Mouse (Mus musculus) CH12.LX (cell line): ENCODE results near the gene Rin3. TPM values are rescaled to one million over a fixed set of nuclear protein-coding genes. Genes with fewer than 3 reads are reported as not detected.

ENCODE experiments used
- DNase-seq: peaks from one replicate; pipeline ENCODE4 v3.0.0-alpha.2; 2013; ENCODE audit errors: extremely low read depth
- H3K27ac ChIP-seq: 2 replicates; pipeline ENCODE4 v1.5.1; 2012; ENCODE audit warnings: low read depth, mild to moderate bottlenecking, control low read depth, moderate library complexity; ENCODE audit not compliant: insufficient read depth
- H3K27me3 ChIP-seq: replicated peaks from 2 replicates; pipeline ENCODE3; 2012; ENCODE audit warnings: inconsistent platforms
- H3K36me3 ChIP-seq, 2 experiments: replicated peaks in 1 of 2; 2 replicates each; pipeline versions ENCODE3 to v1.6.1; 2012; ENCODE audit warnings: inconsistent platforms in 1 of 2, low read length in 1 of 2, mild to moderate bottlenecking in 1 of 2, mixed read lengths in 1 of 2, moderate library complexity in 1 of 2; ENCODE audit not compliant: control insufficient read depth in 1 of 2, insufficient read depth in 1 of 2
- H3K4me1 ChIP-seq, 2 experiments: 2 replicates each; pipeline ENCODE4 v1.6.1; 2012; ENCODE audit warnings: inconsistent platforms in 1 of 2, moderate library complexity in 1 of 2; ENCODE audit not compliant: insufficient read depth in 2 of 2, control insufficient read depth in 1 of 2
- H3K4me2 ChIP-seq: 2 replicates; pipeline ENCODE4 v1.6.1; 2012; ENCODE audit warnings: low read depth, mild to moderate bottlenecking, control low read depth; ENCODE audit not compliant: poor library complexity, insufficient read depth, severe bottlenecking
- H3K4me3 ChIP-seq, 3 experiments: fragments of 150-350 bp in 1 of 3; sonication (generic) in 1 of 3; replicated peaks in 1 of 3; 2 replicates each; pipeline versions ENCODE3 to v1.5.1; 2011 to 2012; ENCODE audit warnings: low read depth in 2 of 3, low read length in 2 of 3, mild to moderate bottlenecking in 2 of 3, moderate library complexity in 2 of 3, control low read depth in 1 of 3, improper control_type of control experiment in 1 of 3, inconsistent platforms in 1 of 3, mixed read lengths in 1 of 3; ENCODE audit not compliant: poor library complexity in 1 of 3
- H3K79me2 ChIP-seq: replicated peaks from 2 replicates; pipeline ENCODE4 v1.6.1; 2012; ENCODE audit warnings: mild to moderate bottlenecking, moderate library complexity; ENCODE audit not compliant: control insufficient read depth, poor library complexity, insufficient read depth, severe bottlenecking; ENCODE audit errors: extremely low read depth
- H3K9ac ChIP-seq: 2 replicates; pipeline ENCODE4 v1.6.1; 2012; ENCODE audit warnings: low read depth, mild to moderate bottlenecking, control low read depth, moderate library complexity; ENCODE audit not compliant: insufficient read depth
- H3K9me3 ChIP-seq: replicated peaks from 2 replicates; pipeline ENCODE3; 2012; ENCODE audit warnings: low read length, inconsistent platforms, mixed read lengths
- CHD1 ChIP-seq: IDR thresholded peaks from 2 replicates; pipeline ENCODE4 v1.6.1; 2012; ENCODE audit warnings: low read depth, low read length, improper control_type of control experiment, inconsistent platforms
- ELF1 ChIP-seq: IDR thresholded peaks from 2 replicates; pipeline ENCODE4 v1.6.1; 2014; ENCODE audit warnings: low read depth, mild to moderate bottlenecking, inconsistent platforms, low read length, improper control_type of control experiment
- EP300 ChIP-seq: IDR thresholded peaks from 2 replicates; pipeline ENCODE4 v1.6.1; 2011; ENCODE audit warnings: low read length, improper control_type of control experiment
- ETS1 ChIP-seq: conservative IDR thresholded peaks from 2 replicates; pipeline ENCODE4 v1.6.1; 2012; ENCODE audit warnings: low read depth, mild to moderate bottlenecking, inconsistent platforms, low read length, improper control_type of control experiment, moderate library complexity
- IRF4 ChIP-seq: IDR thresholded peaks from 2 replicates; pipeline ENCODE4 v1.6.1; 2014; ENCODE audit warnings: low read depth, mild to moderate bottlenecking, inconsistent platforms, low read length, improper control_type of control experiment
- JUN ChIP-seq: IDR thresholded peaks from 2 replicates; pipeline ENCODE4 v1.6.1; 2011; ENCODE audit warnings: low read depth, mild to moderate bottlenecking, low read length, improper control_type of control experiment, moderate library complexity; ENCODE audit not compliant: insufficient read depth
- KAT2A ChIP-seq: IDR thresholded peaks from 2 replicates; pipeline ENCODE4 v1.6.1; 2012; ENCODE audit warnings: low read length, improper control_type of control experiment, inconsistent platforms; ENCODE audit not compliant: insufficient replicate concordance
- MAFK ChIP-seq: IDR thresholded peaks from 2 replicates; pipeline ENCODE4 v1.6.1; 2011; ENCODE audit warnings: low read length, improper control_type of control experiment; ENCODE audit not compliant: insufficient replicate concordance
- MEF2A ChIP-seq: IDR thresholded peaks from 2 replicates; pipeline ENCODE4 v1.6.1; 2014; ENCODE audit warnings: low read depth, mild to moderate bottlenecking, inconsistent platforms, low read length, improper control_type of control experiment, borderline replicate concordance
- NELFE ChIP-seq: IDR thresholded peaks from 2 replicates; pipeline ENCODE4 v1.6.1; 2011; ENCODE audit warnings: low read depth, low read length, improper control_type of control experiment
- NRF1 ChIP-seq: IDR thresholded peaks from 2 replicates; pipeline ENCODE4 v1.6.1; 2014; ENCODE audit warnings: low read depth, mild to moderate bottlenecking, inconsistent platforms, low read length, improper control_type of control experiment, moderate library complexity
- PAX5 ChIP-seq: IDR thresholded peaks from 2 replicates; pipeline ENCODE4 v1.6.1; 2012; ENCODE audit warnings: low read length, inconsistent platforms, mixed read lengths
- RAD21 ChIP-seq: IDR thresholded peaks from 2 replicates; pipeline ENCODE4 v1.6.1; 2011; ENCODE audit warnings: low read depth, mild to moderate bottlenecking, low read length, improper control_type of control experiment, moderate library complexity
- TCF12 ChIP-seq: IDR thresholded peaks from 2 replicates; pipeline ENCODE4 v1.6.1; 2014; ENCODE audit warnings: low read depth, mild to moderate bottlenecking, inconsistent platforms, low read length, improper control_type of control experiment
- USF1 ChIP-seq: IDR thresholded peaks from 2 replicates; pipeline ENCODE4 v1.6.1; 2014; ENCODE audit warnings: low read depth, mild to moderate bottlenecking, inconsistent platforms, low read length, improper control_type of control experiment
- ZKSCAN1 ChIP-seq: IDR thresholded peaks from 2 replicates; pipeline ENCODE4 v1.6.1; 2012; ENCODE audit warnings: low read depth, inconsistent platforms, low read length, improper control_type of control experiment, borderline replicate concordance
- ZNF384 ChIP-seq: IDR thresholded peaks from 2 replicates; pipeline ENCODE4 v1.6.1; 2012; ENCODE audit warnings: low read depth, low read length, improper control_type of control experiment, inconsistent platforms
- dilution Hi-C: fragments of 300-500 bp; cut with MboI; formaldehyde crosslinking; loops from 2 replicates; pipeline ENCODE4 v1.14.3; 2020; ENCODE audit warnings: low sequenced_read_pairs; ENCODE audit not compliant: extremely low pct_unique_long_range_greater_than_20kb, extremely low pct_ligation_motif_present
- in situ Hi-C: fragments of 300-500 bp; cut with MboI; formaldehyde crosslinking; loops from 3 replicates; pipeline ENCODE4 v1.14.3; 2019; ENCODE audit warnings: low sequenced_read_pairs, low pct_ligation_motif_present, low pct_unique_long_range_greater_than_20kb, mixed read lengths
- polyA plus RNA-seq: library from polyadenylated mRNA; unstranded; fragments of >175 nt; gene quantifications from 2 replicates; pipeline ENCODE4 v1.2.1, GENCODE M21; 2012; ENCODE audit warnings: low read depth; ENCODE audit not compliant: insufficient read length
- total RNA-seq, 2 experiments: library from RNA; depleted of rRNA; stranded (reverse); fragments of 300-350 nt in 1 of 2; fragments of >200 nt in 1 of 2; gene quantifications; 2 replicates each; pipeline ENCODE4 v1.2.3; 2012 to 2014

Gene Rin3
- total and polyA plus RNA-seq, 3 experiments: 2.4 to 10.0 (median 8.4) TPM

DNA sequence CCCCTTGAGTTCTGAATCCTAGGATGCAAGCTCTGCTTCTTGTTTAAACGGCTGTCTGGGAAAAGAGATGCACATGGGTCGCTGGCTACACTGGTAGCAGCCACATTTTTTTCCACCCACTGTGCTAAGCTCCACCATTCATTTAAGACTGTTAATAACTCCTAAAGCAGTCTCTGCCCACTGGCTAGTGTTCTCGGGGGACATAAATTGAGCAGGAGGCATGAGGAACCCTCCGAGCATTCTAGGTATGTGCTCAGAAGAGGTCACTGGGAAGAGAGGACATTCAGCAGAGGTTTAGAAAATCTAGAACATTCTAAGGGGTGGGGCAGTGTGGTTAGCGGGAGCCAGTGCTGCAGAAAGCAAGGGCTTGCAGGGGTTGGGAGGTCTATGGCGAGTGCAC lies 2.5 kb downstream of the Rin3 start:
- H3K4me3 ChIP-seq: no peak overlapping the region
- no peak for TF ChIP-seq RAD21
- TF ChIP-seq MEF2A: no peak
- no peak for TF ChIP-seq USF1
- TF ChIP-seq, all 38 proteins: peak for 0
- H3K27ac ChIP-seq: no peak overlapping the region
- H3K4me2 ChIP-seq: no peak overlapping the region
- H3K27me3 ChIP-seq: peaks cover 17% of the 10 kb centered on the region
- H3K9ac ChIP-seq: no peak overlapping the region
- H3K79me2 ChIP-seq: 0 out of 2 replicates have a peak, but pooled peaks cover 5% of the 10 kb centered on the region
- dilution Hi-C loops (no loop called here), in situ Hi-C loops (no loop called here)
- DNase-seq: no peak
- peaks cover 7% of the 10 kb centered on the region for H3K9me3 ChIP-seq
- H3K4me1 ChIP-seq: peaks cover 5 to 32% of the 10 kb centered on the region in 2 experiments; a peak in 3 of 4 replicates
- peaks cover 5 to 11% of the 10 kb centered on the region in 2 experiments for H3K36me3 ChIP-seq

DNA sequence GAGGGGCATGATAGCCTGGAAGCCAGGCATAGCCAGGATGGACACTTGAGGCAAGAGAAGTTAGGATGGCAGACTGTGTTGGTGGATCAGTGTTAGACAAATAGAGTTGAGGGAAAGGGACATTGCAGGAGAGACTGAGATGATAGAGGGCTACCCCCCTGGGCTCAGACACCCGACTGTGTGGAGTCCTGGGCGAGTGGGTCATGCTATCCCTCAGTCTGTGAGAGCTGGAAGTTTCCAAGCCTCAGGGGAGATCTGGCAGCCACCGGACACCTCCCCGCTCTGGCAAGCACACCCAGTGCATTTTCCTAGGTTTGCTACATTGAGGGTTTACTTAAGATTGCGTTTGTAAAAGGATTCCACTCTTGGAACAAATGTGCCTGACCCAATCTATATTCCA lies 2.9 kb downstream of the Rin3 start:
- DNase-seq: no peak

DNA sequence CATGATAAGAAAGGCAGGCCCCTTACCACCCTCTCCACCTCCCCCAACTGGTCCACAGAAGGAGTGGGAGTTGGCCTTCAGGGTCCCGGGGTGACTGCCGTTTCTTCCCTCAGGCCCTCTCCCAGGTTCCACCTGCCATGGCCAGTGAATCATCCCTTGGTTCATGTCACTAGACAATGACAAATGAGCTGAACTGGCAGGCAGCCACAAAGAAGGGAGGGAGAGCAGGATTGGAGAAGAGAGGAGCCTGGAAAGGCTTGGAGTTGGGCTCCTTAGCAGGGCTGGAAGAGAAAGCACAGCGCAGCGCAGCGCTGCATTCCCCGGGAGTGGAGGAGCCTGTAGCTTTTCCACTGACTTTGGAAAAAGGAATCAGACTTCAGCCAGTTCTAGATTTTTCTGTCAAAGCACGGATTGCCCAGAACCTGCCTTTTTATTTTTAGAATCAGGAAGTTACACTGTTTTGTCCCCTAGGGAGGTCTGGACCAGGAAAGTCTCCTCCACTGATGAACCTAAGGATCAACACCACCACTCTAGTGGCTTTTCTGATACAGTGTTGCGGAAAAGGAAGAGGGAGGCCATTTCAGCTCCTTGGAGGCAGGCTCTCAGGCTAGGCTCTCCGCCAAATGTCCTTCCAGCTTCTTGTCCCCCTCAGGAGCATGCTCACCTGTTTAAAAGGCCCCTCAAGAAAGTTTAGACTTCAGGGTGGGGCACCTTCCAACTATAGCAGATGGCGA lies 4.0 kb downstream of the Rin3 start:
- H3K27ac ChIP-seq: no peak overlapping the region
- no peak for DNase-seq

More for the DNA sequence above, 2.9 kb downstream of the Rin3 start:
- H3K4me3 ChIP-seq: no peak overlapping the region
- H3K9ac ChIP-seq: no peak overlapping the region
- TF ChIP-seq ZNF384: no peak
- TF ChIP-seq TCF12: no peak
- no peak for TF ChIP-seq RAD21
- no peak for TF ChIP-seq ZKSCAN1
- H3K27ac ChIP-seq: no peak overlapping the region
- dilution Hi-C loops (no loop called here), in situ Hi-C loops (no loop called here)
- 0 out of 2 replicates have a peak, but pooled peaks cover 5% of the 10 kb centered on the region for H3K79me2 ChIP-seq
- peaks cover 5 to 13% of the 10 kb centered on the region in 2 experiments for H3K36me3 ChIP-seq
- H3K4me1 ChIP-seq: peaks cover 6 to 34% of the 10 kb centered on the region in 2 experiments; a peak in 3 of 4 replicates
- H3K4me2 ChIP-seq: no peak overlapping the region
- peaks cover 12% of the 10 kb centered on the region for H3K27me3 ChIP-seq
- peaks cover 7% of the 10 kb centered on the region for H3K9me3 ChIP-seq

More for the DNA sequence above, 4.0 kb downstream of the Rin3 start:
- H3K4me3 ChIP-seq: no peak overlapping the region
- no peak overlapping the region for H3K9ac ChIP-seq
- no peak overlapping the region for H3K4me2 ChIP-seq
- peaks cover 5 to 13% of the 10 kb centered on the region in 2 experiments for H3K36me3 ChIP-seq
- no peak for TF ChIP-seq NELFE
- no peak for TF ChIP-seq JUN
- TF ChIP-seq PAX5: no peak
- TF ChIP-seq ETS1: no peak
- TF ChIP-seq CHD1: no peak
- TF ChIP-seq NRF1: no peak
- no peak for TF ChIP-seq ELF1
- TF ChIP-seq MAFK: no peak
- TF ChIP-seq RAD21: no peak
- TF ChIP-seq IRF4: no peak
- no peak for TF ChIP-seq KAT2A
- TF ChIP-seq ZKSCAN1: no peak
- no peak for TF ChIP-seq EP300
- TF ChIP-seq, all 38 proteins: peak for 0
- Histone ChIP-seq H3K79me2 (0 out of 2 replicates have a peak, but pooled peaks cover 5% of the 10 kb centered on the region), H3K4me1 (peaks cover 8 to 44% of the 10 kb centered on the region in 2 experiments), H3K27me3 (peaks cover 9% of the 10 kb centered on the region), H3K9me3 (peaks cover 4% of the 10 kb centered on the region)
- in situ Hi-C loops: no loop called here
- dilution Hi-C loops: no loop called here
